Mouse (Mus musculus) cerebellum, adult 2 months (tissue): ENCODE data around the gene Snrnp25. TPM values are rescaled to one million over a fixed set of nuclear protein-coding genes. Genes with fewer than 3 reads are reported as not detected.

Source experiments
- DNase-seq, 2 experiments: peaks; one replicate each; pipeline ENCODE4 v3.0.0; 2021
- H3K27ac ChIP-seq: fragments of 200-500 bp; 2 replicates; pipeline ENCODE4 v1.5.1; 2012; ENCODE audit warnings: low read length, control low read depth, inconsistent platforms; ENCODE audit not compliant: insufficient read depth
- H3K27me3 ChIP-seq: fragments of 200-500 bp; 2 replicates; pipeline ENCODE4 v1.6.1; 2012; ENCODE audit warnings: inconsistent platforms, mild to moderate bottlenecking, low read length, moderate library complexity; ENCODE audit not compliant: control insufficient read depth, insufficient read depth
- H3K4me1 ChIP-seq: fragments of 200-500 bp; 2 replicates; pipeline ENCODE4 v1.6.1; 2011; ENCODE audit warnings: low read length; ENCODE audit not compliant: control insufficient read depth, insufficient read depth
- H3K4me3 ChIP-seq: fragments of 200-500 bp; replicated peaks from 2 replicates; pipeline ENCODE3; 2011; ENCODE audit warnings: mild to moderate bottlenecking, low read depth, low read length, control low read depth; ENCODE audit not compliant: insufficient read depth
- CTCF ChIP-seq: fragments of 200-500 bp; IDR thresholded peaks from 2 replicates; pipeline ENCODE4 v1.5.1; 2011; ENCODE audit warnings: low read depth, mild to moderate bottlenecking, control low read depth, low read length, moderate library complexity, borderline replicate concordance; ENCODE audit not compliant: insufficient read depth
- POLR2A ChIP-seq: fragments of 200-500 bp; IDR thresholded peaks from 2 replicates; pipeline ENCODE4 v1.6.1; 2011; ENCODE audit warnings: low read length, control low read depth, borderline replicate concordance; ENCODE audit not compliant: insufficient read depth
- WGBS: fragments of 180-500 bp; shearing (Covaris S2); methylation state at CpG from one replicate; pipeline ENCODE4 v1.1.7; 2018; 5-methylcytosine and 5-hydroxymethylcytosine counted together
- polyA plus RNA-seq: library from polyadenylated mRNA; depleted of rRNA; stranded (reverse); fragments of >200 nt; gene quantifications from 2 replicates; pipeline ENCODE4 v1.2.3, GENCODE M21; 2012

Gene Snrnp25
- polyA plus RNA-seq, 1 experiment, result 51.5 TPM

- H3K4me1 ChIP-seq, result peaks cover 44% of the 10 kb centered on the region
- WGBS, result 88% methylated on average over 3 of the region's 3 CpGs
- TF ChIP-seq POLR2A (no peak), CTCF (no peak)
These were observed 23.2 kb downstream of the Snrnp25 start for GRCm38 (mm10) chr11:32228292-32228845.

GRCm38 (mm10) chr11:32230220-32230619 is 25.0 kb downstream of the Snrnp25 start:
- Histone ChIP-seq H3K4me1 (peaks cover 56% of the 10 kb centered on the region), H3K4me3 (no peak overlapping the region), H3K27me3 (no peaks in the 10 kb centered on the region), H3K27ac (peak overlapping the region; percentile 62)
- no peak for TF ChIP-seq POLR2A
- TF ChIP-seq CTCF, result no peak
- DNase-seq, result peak; percentile 62 to 84
- 12% methylated on average over 4 of the region's 4 CpGs for WGBS

More at GRCm38 (mm10) chr11:32228292-32228845, 23.2 kb downstream of the Snrnp25 start:
- no peak overlapping the region for H3K4me3 ChIP-seq
- no peaks in the 10 kb centered on the region for H3K27me3 ChIP-seq
- peak in 1 of 2 experiments; percentile 26 for DNase-seq
- 0 out of 2 replicates have a peak overlapping the region, but pooled peaks have one; percentile 11 for H3K27ac ChIP-seq

DNA sequence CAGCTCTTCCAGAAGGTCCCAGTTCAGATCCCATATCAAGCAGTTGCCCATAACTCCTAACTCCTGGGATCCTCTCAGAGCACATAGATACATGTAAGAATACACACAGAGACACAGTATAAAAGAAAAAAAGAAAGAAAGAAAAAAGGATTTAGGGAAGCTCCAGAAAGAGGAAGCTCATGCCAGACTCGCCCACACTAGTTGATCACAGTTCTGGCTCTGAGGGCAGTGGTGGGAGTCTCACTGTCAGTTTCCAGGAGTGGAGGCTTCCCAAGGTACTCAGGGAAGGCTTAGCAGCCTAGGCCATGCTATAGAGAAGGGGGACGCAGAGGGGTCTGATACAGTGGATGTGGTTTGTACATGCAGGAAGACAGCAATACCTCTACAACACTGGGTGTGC is 25.9 kb downstream of the Snrnp25 start:
- TF ChIP-seq POLR2A (no peak), CTCF (no peak)
- H3K27me3 ChIP-seq, result no peaks in the 10 kb centered on the region
- DNase-seq, result peak in 1 of 2 experiments; percentile 8
- H3K4me3 ChIP-seq, result no peak overlapping the region
- WGBS, result 100% methylated on average over 2 of the region's 2 CpGs
- H3K4me1 ChIP-seq, result peaks cover 61% of the 10 kb centered on the region
- H3K27ac ChIP-seq, result no peak overlapping the region

DNA sequence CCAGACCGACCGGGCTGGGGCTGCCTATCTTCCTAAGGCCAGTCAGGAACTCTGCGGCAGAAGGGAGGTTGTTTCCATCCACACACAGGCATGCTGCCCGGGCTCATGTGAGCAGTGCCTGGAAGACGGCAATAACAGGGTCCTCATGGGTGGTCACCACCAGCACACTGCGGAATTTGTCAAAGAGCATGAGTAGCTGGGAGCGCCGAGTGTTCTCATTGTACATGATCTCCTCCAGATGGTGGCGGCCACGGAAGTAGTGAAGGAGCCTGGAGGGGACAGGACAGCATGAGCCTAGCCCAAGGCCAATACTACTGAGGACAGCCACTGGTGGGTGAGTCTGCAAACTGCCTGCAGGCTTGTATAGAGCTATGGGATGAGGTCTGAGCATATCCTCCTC is 27.6 kb downstream of the Snrnp25 start:
- peaks cover 72% of the 10 kb centered on the region for H3K4me1 ChIP-seq
- no peak overlapping the region for H3K4me3 ChIP-seq
- H3K27ac ChIP-seq, result peak overlapping the region; percentile 29; the same call in 1 of the 2 replicates
- no peak for TF ChIP-seq POLR2A
- TF ChIP-seq CTCF, result no peak
- DNase-seq, result peak in 1 of 2 experiments; percentile 48
- 31% methylated on average over 10 of the region's 10 CpGs for WGBS
- no peaks in the 10 kb centered on the region for H3K27me3 ChIP-seq

GRCm38 (mm10) chr11:32233895-32234294 is 28.7 kb downstream of the Snrnp25 start:
- TF ChIP-seq CTCF (no peak), POLR2A (no peak)
- Histone ChIP-seq H3K27me3 (no peaks in the 10 kb centered on the region), H3K4me3 (no peak overlapping the region), H3K4me1 (peaks cover 65% of the 10 kb centered on the region), H3K27ac (0 out of 2 replicates have a peak overlapping the region, but pooled peaks have one; percentile 29)
- 42% methylated on average over 3 of the region's 3 CpGs for whole genome bisulfite sequencing
- peak; percentile 50 to 57 for DNase-seq

GRCm38 (mm10) chr11:32234816-32235485 is 29.7 kb downstream of the Snrnp25 start:
- H3K27me3 ChIP-seq, result no peaks in the 10 kb centered on the region
- DNase-seq, result peak in 1 of 2 experiments; percentile 25
- peaks cover 61% of the 10 kb centered on the region for H3K4me1 ChIP-seq
- 47% methylated on average over 6 of the region's 6 CpGs for WGBS
- no peak overlapping the region for H3K27ac ChIP-seq
- no peak for TF ChIP-seq POLR2A
- no peak for TF ChIP-seq CTCF
- H3K4me3 ChIP-seq, result no peak overlapping the region

GRCm38 (mm10) chr11:32235646-32236045 is 30.4 kb downstream of the Snrnp25 start:
- WGBS, result 25% methylated on average over 3 of the region's 3 CpGs
- Histone ChIP-seq H3K4me1 (peaks cover 54% of the 10 kb centered on the region), H3K4me3 (no peak overlapping the region), H3K27ac (no peak overlapping the region), H3K27me3 (no peaks in the 10 kb centered on the region)
- peak; percentile 48 to 67 for DNase-seq
- no peak for TF ChIP-seq CTCF
- TF ChIP-seq POLR2A, result no peak

DNA sequence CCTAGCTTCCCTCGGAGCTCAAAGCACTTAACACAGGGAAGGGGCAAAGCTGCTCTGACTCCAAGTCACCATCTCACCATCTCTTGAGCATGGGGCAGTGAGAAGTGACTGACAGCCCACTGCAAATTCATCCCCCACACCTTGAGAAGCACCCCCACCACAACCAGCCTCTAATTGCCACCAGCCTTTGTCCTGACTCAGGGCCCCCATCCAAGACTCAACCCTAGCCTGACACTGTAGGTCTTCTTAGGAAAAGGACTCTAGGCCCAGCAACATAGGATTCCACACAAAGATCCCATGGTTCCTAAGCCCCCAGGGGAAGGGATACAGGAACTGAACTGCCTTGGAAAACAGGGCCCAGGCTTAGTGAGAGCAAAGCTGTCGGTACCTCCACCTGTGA is 30.9 kb downstream of the Snrnp25 start:
- DNase-seq, result peak in 1 of 2 experiments; percentile 13
- H3K4me1 ChIP-seq, result peaks cover 51% of the 10 kb centered on the region
- no peak overlapping the region for H3K27ac ChIP-seq
- TF ChIP-seq CTCF (no peak), POLR2A (no peak)
- 56% methylated on average over 2 of the region's 2 CpGs for WGBS
- no peaks in the 10 kb centered on the region for H3K27me3 ChIP-seq
- no peak overlapping the region for H3K4me3 ChIP-seq
